Mouse (Mus musculus) forebrain, embryonic 11.5 days (tissue): ENCODE results near the gene 4930432K21Rik. TPM values are rescaled to one million over a fixed set of nuclear protein-coding genes. Genes with fewer than 3 reads are reported as not detected.

Experiments used
- ATAC-seq: fragments of 200-750 bp; cut with Nextera tagmentation; replicated peaks from 2 replicates; pipeline ENCODE4 v1.8.0; 2017; ENCODE audit warnings: moderate TSS enrichment; ENCODE audit not compliant: low FRiP score
- DNase-seq: peaks from one replicate; pipeline ENCODE4 v3.0.0-alpha.2; 2017; ENCODE audit warnings: low spot score
- H3K27ac ChIP-seq: fragments of 300-500 bp; sonication (generic); 2 replicates; pipeline ENCODE4 v1.5.1; 2014; ENCODE audit warnings: low read depth, low read length
- H3K27me3 ChIP-seq: fragments of 300-500 bp; sonication (generic); 2 replicates; pipeline ENCODE4 v1.6.1; 2014; ENCODE audit warnings: mild to moderate bottlenecking, low read length, mixed read lengths; ENCODE audit not compliant: control insufficient read depth, insufficient read depth
- H3K36me3 ChIP-seq: fragments of 300-500 bp; sonication (generic); 2 replicates; pipeline ENCODE4 v1.6.1; 2014; ENCODE audit warnings: mild to moderate bottlenecking, low read length, moderate library complexity, mixed read lengths; ENCODE audit not compliant: control insufficient read depth, insufficient read depth
- H3K4me1 ChIP-seq: fragments of 300-500 bp; sonication (generic); replicated peaks from 2 replicates; pipeline ENCODE4 v1.6.1; 2014; ENCODE audit warnings: low read length, mixed read lengths; ENCODE audit not compliant: control insufficient read depth, insufficient read depth
- H3K4me2 ChIP-seq: fragments of 300-500 bp; sonication (generic); 2 replicates; pipeline ENCODE4 v1.6.1; 2014; ENCODE audit warnings: low read depth, mild to moderate bottlenecking, low read length, moderate library complexity, mixed read lengths; ENCODE audit not compliant: severe bottlenecking
- H3K4me3 ChIP-seq: fragments of 300-500 bp; sonication (generic); 2 replicates; pipeline ENCODE4 v1.5.1; 2014; ENCODE audit warnings: low read depth, low read length
- H3K9ac ChIP-seq: fragments of 300-500 bp; sonication (generic); 2 replicates; pipeline ENCODE4 v1.6.1; 2014; ENCODE audit warnings: low read length
- H3K9me3 ChIP-seq: fragments of 300-500 bp; sonication (generic); 2 replicates; pipeline ENCODE4 v1.6.1; 2016; ENCODE audit warnings: low read length, mixed read lengths; ENCODE audit not compliant: control insufficient read depth
- WGBS: fragments of 180-500 bp; shearing (Covaris S2); extraction: QIAGEN DNeasy Blood & Tissue Kit; methylation state at CpG from one replicate; pipeline ENCODE4 v1.1.7; 2014; 5-methylcytosine and 5-hydroxymethylcytosine counted together
- polyA plus RNA-seq: library from polyadenylated mRNA; unstranded; fragments of >200 nt; fragmentation: Nextera tagmentation; extraction: Ambion mirVana; gene quantifications from 2 replicates; pipeline ENCODE4 v1.2.1, GENCODE M21; 2014

4930432K21Rik gene
- polyA plus RNA-seq, 1 experiment from 2014 or later = 1.2 TPM

DNA sequence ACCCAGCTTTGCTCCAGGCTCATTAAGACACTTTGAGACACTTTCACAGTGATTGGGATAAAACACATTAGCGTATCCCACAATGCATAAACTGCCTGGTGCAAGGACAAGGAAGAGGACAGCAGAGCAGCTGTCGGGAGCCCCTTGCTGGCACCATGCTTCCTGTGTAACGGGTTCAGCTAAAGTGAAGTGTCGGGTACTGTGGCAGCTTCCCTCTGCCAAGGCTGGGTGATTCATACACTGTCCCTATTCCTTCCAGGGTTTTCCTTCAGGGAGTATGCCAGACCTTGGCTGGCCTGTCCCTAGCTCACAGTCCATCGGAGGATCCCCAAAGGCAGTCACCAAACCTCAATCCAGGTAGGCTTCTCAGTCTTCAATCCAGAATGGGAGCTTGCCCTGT is 22.3 kb downstream of the 4930432K21Rik start:
- no peak for ATAC-seq
- H3K9ac ChIP-seq = no peak overlapping the region
- 91% methylated on average over 5 of the region's 5 CpGs for WGBS

DNA sequence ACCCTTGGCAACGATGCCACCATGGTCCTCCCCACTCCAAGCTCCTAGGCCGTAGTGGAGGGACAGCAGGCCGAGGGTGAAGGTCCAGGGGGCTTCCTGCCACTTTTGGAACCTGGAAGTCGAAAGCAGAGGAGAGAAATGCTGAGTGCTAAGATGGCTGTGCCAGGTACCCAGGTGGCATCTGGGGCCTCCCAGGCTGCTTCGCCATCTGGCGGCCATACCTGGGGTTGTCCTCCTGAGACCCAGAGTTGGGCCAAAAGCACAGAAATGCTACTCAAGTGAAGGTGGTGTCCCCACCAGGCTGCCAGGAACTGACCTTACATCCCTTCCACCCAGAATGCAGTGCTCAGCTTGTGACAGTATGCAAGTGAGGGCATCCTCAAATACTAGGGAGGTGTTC is 26.0 kb downstream of the 4930432K21Rik start:
- DNase-seq (no peak), ATAC-seq (no peak)
- Histone ChIP-seq H3K4me2 (no peak overlapping the region), H3K9me3 (no peaks in the 10 kb centered on the region), H3K4me1 (no peaks in the 10 kb centered on the region), H3K27ac (no peak overlapping the region), H3K9ac (no peak overlapping the region), H3K27me3 (no peaks in the 10 kb centered on the region), H3K4me3 (no peak overlapping the region), H3K36me3 (peaks cover 5% of the 10 kb centered on the region; the same call in 1 of the 2 replicates)
- WGBS = 77% methylated on average over 6 of the region's 6 CpGs

More for the DNA sequence above, 22.3 kb downstream of the 4930432K21Rik start:
- H3K4me3 ChIP-seq = no peak overlapping the region
- H3K27ac ChIP-seq = no peak overlapping the region
- DNase-seq = no peak
- no peaks in the 10 kb centered on the region for H3K27me3 ChIP-seq
- H3K4me2 ChIP-seq = no peak overlapping the region
- H3K36me3 ChIP-seq = peaks cover 5% of the 10 kb centered on the region; the same call in 1 of the 2 replicates
- no peaks in the 10 kb centered on the region for H3K4me1 ChIP-seq
- H3K9me3 ChIP-seq = no peaks in the 10 kb centered on the region

- Histone ChIP-seq H3K4me3 (no peak overlapping the region), H3K27me3 (no peaks in the 10 kb centered on the region), H3K9ac (no peak overlapping the region), H3K36me3 (peaks cover 5% of the 10 kb centered on the region; the same call in 1 of the 2 replicates), H3K4me1 (peaks cover 23% of the 10 kb centered on the region), H3K4me2 (no peak overlapping the region), H3K27ac (no peak overlapping the region), H3K9me3 (no peaks in the 10 kb centered on the region)
- 57% methylated on average over 3 of the region's 3 CpGs for WGBS
- no peak for DNase-seq
- no peak for ATAC-seq
These were observed 28.7 kb downstream of the 4930432K21Rik start for GRCm38 (mm10) chr8:84176560-84176959.

- no peak overlapping the region for H3K27ac ChIP-seq
- no peaks in the 10 kb centered on the region for H3K27me3 ChIP-seq
- ATAC-seq (no peak), DNase-seq (no peak)
- no peak overlapping the region for H3K9ac ChIP-seq
- H3K4me1 ChIP-seq = peaks cover 23% of the 10 kb centered on the region
- no peak overlapping the region for H3K4me3 ChIP-seq
- H3K36me3 ChIP-seq = no peaks in the 10 kb centered on the region
- H3K4me2 ChIP-seq = no peak overlapping the region
- WGBS = 91% methylated on average over 3 of the region's 3 CpGs
- no peaks in the 10 kb centered on the region for H3K9me3 ChIP-seq
These were observed 29.6 kb downstream of the 4930432K21Rik start for GRCm38 (mm10) chr8:84177405-84177804.

DNA sequence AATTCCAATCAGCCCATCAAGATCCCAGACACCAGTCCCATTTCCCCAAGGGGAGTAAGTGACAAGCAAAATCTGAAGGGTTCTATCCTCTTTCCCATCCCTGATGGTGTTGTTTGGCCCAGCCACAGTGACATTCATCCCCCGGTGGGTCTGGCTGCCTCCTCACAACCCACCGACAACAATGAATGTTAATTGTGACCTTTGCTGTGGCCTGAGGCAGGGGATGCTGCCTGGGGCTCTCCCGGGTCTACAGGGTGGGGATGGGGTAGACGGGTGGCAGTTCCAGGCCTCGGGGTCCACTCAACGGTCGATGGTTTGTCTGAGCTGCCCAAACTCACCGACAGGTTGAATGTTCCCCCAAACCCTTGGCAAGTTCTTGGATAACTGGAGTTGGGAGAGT is 30.8 kb downstream of the 4930432K21Rik start:
- H3K4me1 ChIP-seq = peaks cover 23% of the 10 kb centered on the region
- no peak overlapping the region for H3K27ac ChIP-seq
- H3K27me3 ChIP-seq = no peaks in the 10 kb centered on the region
- no peak for DNase-seq
- no peaks in the 10 kb centered on the region for H3K9me3 ChIP-seq
- 87% methylated on average over 8 of the region's 8 CpGs for WGBS
- no peak overlapping the region for H3K4me3 ChIP-seq
- H3K4me2 ChIP-seq = no peak overlapping the region
- H3K36me3 ChIP-seq = no peaks in the 10 kb centered on the region
- ATAC-seq = no peak
- no peak overlapping the region for H3K9ac ChIP-seq

GRCm38 (mm10) chr8:84179946-84180345 is 32.1 kb downstream of the 4930432K21Rik start:
- no peaks in the 10 kb centered on the region for H3K9me3 ChIP-seq
- 11% methylated on average over 4 of the region's 4 CpGs for WGBS
- peaks cover 23% of the 10 kb centered on the region for H3K4me1 ChIP-seq
- H3K36me3 ChIP-seq = no peaks in the 10 kb centered on the region
- H3K9ac ChIP-seq = peak overlapping the region; percentile 75
- H3K27me3 ChIP-seq = no peaks in the 10 kb centered on the region
- ATAC-seq (no peak), DNase-seq (no peak)
- peak overlapping the region; percentile 61 for H3K4me2 ChIP-seq
- H3K4me3 ChIP-seq = peak overlapping the region; percentile 15
- H3K27ac ChIP-seq = peak overlapping the region; percentile 92

GRCm38 (mm10) chr8:84180530-84181190 is 32.8 kb downstream of the 4930432K21Rik start:
- Histone ChIP-seq H3K4me3 (peak overlapping the region; percentile 15), H3K27ac (peak overlapping the region; percentile 92), H3K9ac (peak overlapping the region; percentile 75), H3K27me3 (no peaks in the 10 kb centered on the region), H3K36me3 (no peaks in the 10 kb centered on the region), H3K4me1 (peaks cover 23% of the 10 kb centered on the region), H3K9me3 (no peaks in the 10 kb centered on the region), H3K4me2 (peak overlapping the region; percentile 61)
- peak; percentile 91 for DNase-seq
- under 1% methylated on average over 16 of the region's 16 CpGs for WGBS
- ATAC-seq = peak; percentile 79

DNA sequence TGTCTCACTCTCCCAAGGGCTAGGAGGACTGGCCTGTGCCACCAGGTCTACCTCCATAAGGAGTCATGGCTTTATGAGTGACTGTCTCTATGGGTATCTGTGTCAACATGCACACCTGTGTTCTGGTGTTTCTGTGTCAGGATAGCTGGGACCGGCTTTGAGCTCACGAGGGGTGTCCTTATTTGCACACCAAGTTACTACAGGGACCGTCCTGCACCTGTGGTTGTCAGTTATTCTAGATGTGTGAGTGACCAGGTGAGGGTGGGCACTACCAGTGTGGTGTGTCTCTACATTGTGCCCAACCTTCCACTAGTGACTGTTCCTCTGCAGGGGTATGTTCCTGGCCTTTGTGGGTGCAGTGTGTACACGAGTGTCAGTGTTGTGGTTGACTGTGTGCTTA is 35.0 kb downstream of the 4930432K21Rik start:
- no peak for ATAC-seq
- H3K9me3 ChIP-seq = no peaks in the 10 kb centered on the region

More for the DNA sequence above, 35.0 kb downstream of the 4930432K21Rik start:
- Histone ChIP-seq H3K27ac (peak overlapping the region; percentile 83; the same call in 1 of the 2 replicates), H3K27me3 (no peaks in the 10 kb centered on the region), H3K4me3 (peak overlapping the region; percentile 82), H3K4me1 (peaks cover 29% of the 10 kb centered on the region), H3K4me2 (peak overlapping the region; percentile 67), H3K36me3 (no peaks in the 10 kb centered on the region), H3K9ac (peak overlapping the region; percentile 100)
- WGBS = 69% methylated on average over 4 of the region's 4 CpGs
- DNase-seq = no peak
